Comparison of ENCODE assay signal across 8 mouse cellular contexts in genomic region chr7:120635821-120636220, GRCm38 (mm10). TPM values are rescaled to one million over a fixed set of nuclear protein-coding genes. Genes with fewer than 3 reads are reported as not detected.
A peak's percentile ranks its signal among the peaks of the same experiment; 100 is the strongest.
DNase-seq lines count a peak whose midpoint lies in the region; ATAC-seq lines count a peak whose summit lies in the region.

No protein-coding gene starts in this region.

- H3K4me3 ChIP-seq in heart, embryonic 11.5 days (ENCODE audit: low read depth, low read length), result peak overlapping the region; percentile 88
- H3K4me3 ChIP-seq in forebrain, embryonic 11.5 days (ENCODE audit: low read depth, low read length), result peak overlapping the region; percentile 94
- H3K4me3 ChIP-seq in limb, embryonic 10.5 days, result peak overlapping the region; percentile 86
- peak overlapping the region; percentile 78 for H3K4me3 ChIP-seq in neural tube, embryonic 13.5 days

- H3K9ac ChIP-seq in heart, embryonic 11.5 days (ENCODE audit: low read depth, low read length), result peak overlapping the region; percentile 97
- H3K9ac ChIP-seq in forebrain, embryonic 11.5 days (ENCODE audit: low read length), result peak overlapping the region; percentile 95
- peak overlapping the region; percentile 91 for H3K9ac ChIP-seq in neural tube, embryonic 13.5 days

- H3K36me3 ChIP-seq in heart, embryonic 11.5 days (ENCODE audit: control insufficient read depth, insufficient read depth, low read length), result peaks cover 7% of the 10 kb centered on the region
- H3K36me3 ChIP-seq in forebrain, embryonic 11.5 days (ENCODE audit: control insufficient read depth, insufficient read depth, low read length), result no peaks in the 10 kb centered on the region; the same call in 1 of the 2 replicates
- H3K36me3 ChIP-seq in limb, embryonic 10.5 days, result peaks cover 35% of the 10 kb centered on the region
- peaks cover 29% of the 10 kb centered on the region for H3K36me3 ChIP-seq in neural tube, embryonic 13.5 days

- peak overlapping the region; percentile 93 for H3K27ac ChIP-seq in heart, embryonic 11.5 days (ENCODE audit: low read depth, low read length)
- H3K27ac ChIP-seq in forebrain, embryonic 11.5 days (ENCODE audit: low read depth, low read length), result no peak overlapping the region; the same call in 1 of the 2 replicates
- H3K27ac ChIP-seq in limb, embryonic 10.5 days, result peak overlapping the region; percentile 92
- peak overlapping the region; percentile 91 for H3K27ac ChIP-seq in neural tube, embryonic 13.5 days (replicated peaks)

- H3K9me3 ChIP-seq in heart, embryonic 11.5 days (replicated peaks; ENCODE audit: control insufficient read depth, low read length), result no peaks in the 10 kb centered on the region
- H3K9me3 ChIP-seq in forebrain, embryonic 11.5 days (ENCODE audit: control insufficient read depth, low read length), result no peaks in the 10 kb centered on the region
- no peaks in the 10 kb centered on the region for H3K9me3 ChIP-seq in limb, embryonic 10.5 days (replicated peaks)
- no peaks in the 10 kb centered on the region for H3K9me3 ChIP-seq in neural tube, embryonic 13.5 days

- 0 out of 2 replicates have a peak, but pooled peaks cover 6% of the 10 kb centered on the region for H3K4me1 ChIP-seq in heart, embryonic 11.5 days (ENCODE audit: control insufficient read depth, insufficient read depth, low read length)
- H3K4me1 ChIP-seq in forebrain, embryonic 11.5 days (replicated peaks; ENCODE audit: control insufficient read depth, insufficient read depth, low read length), result no peaks in the 10 kb centered on the region; the same call in 1 of the 2 replicates
- peaks cover 14% of the 10 kb centered on the region for H3K4me1 ChIP-seq in limb, embryonic 10.5 days
- peaks cover 22% of the 10 kb centered on the region for H3K4me1 ChIP-seq in neural tube, embryonic 13.5 days (replicated peaks)

- H3K27me3 ChIP-seq in heart, embryonic 11.5 days (ENCODE audit: control insufficient read depth, insufficient read depth, low read length), result no peaks in the 10 kb centered on the region
- no peaks in the 10 kb centered on the region for H3K27me3 ChIP-seq in forebrain, embryonic 11.5 days (ENCODE audit: control insufficient read depth, insufficient read depth, low read length)
- H3K27me3 ChIP-seq in limb, embryonic 10.5 days (ENCODE audit: low read depth, poor library complexity, severe bottlenecking), result no peaks in the 10 kb centered on the region
- H3K27me3 ChIP-seq in neural tube, embryonic 13.5 days, result no peaks in the 10 kb centered on the region

- DNase-seq in heart, adult 9 months (ENCODE audit: low spot score in 2 of 2), result no peak
- peak; percentile 32 for DNase-seq in MEL-GATA-1-ER (ENCODE audit: extremely low read depth, low read depth)
- no peak for DNase-seq in forebrain, embryonic 11.5 days (ENCODE audit: low spot score)
- DNase-seq in limb, embryonic 10.5 days (ENCODE audit: low spot score), result no peak
- no peak for DNase-seq in ovary, postnatal 14 days (ENCODE audit: low spot score)
- no peak for DNase-seq in right cerebral cortex, adult 18-20 months

- 3% methylated on average over 11 of the region's 11 CpGs for whole genome bisulfite sequencing in heart, embryonic 11.5 days (ENCODE audit: insufficient replicate concordance)
- under 1% methylated on average over 11 of the region's 11 CpGs for WGBS in forebrain, embryonic 11.5 days
- 2% methylated on average over 11 of the region's 11 CpGs for WGBS in limb, embryonic 10.5 days
- WGBS in neural tube, embryonic 13.5 days, result under 1% methylated on average over 11 of the region's 11 CpGs

- no peak for ATAC-seq in heart, embryonic 11.5 days (replicated peaks; ENCODE audit: insufficient number of reproducible peaks, low FRiP score, low TSS enrichment)
- no peak for ATAC-seq in forebrain, embryonic 11.5 days (replicated peaks; ENCODE audit: low FRiP score)
- ATAC-seq in neural tube, embryonic 13.5 days (ENCODE audit: low read depth), result no peak

- peak overlapping the region; percentile 81 for H3K4me2 ChIP-seq in heart, embryonic 11.5 days
- peak overlapping the region; percentile 88 for H3K4me2 ChIP-seq in forebrain, embryonic 11.5 days (ENCODE audit: low read depth, low read length, severe bottlenecking)
- peak overlapping the region; percentile 82 for H3K4me2 ChIP-seq in neural tube, embryonic 13.5 days

RNA-seq across cellular contexts. Expression of gene Uqcrc2, which starts 0.8 kb away (rescaled TPM):
- 429 and 456 TPM in 2 replicates for polyA plus RNA-seq in heart, embryonic 11.5 days (2014; fragmentation: Nextera tagmentation; extraction: Ambion mirVana)
- 182 and 203 TPM in 2 replicates for polyA plus RNA-seq in forebrain, embryonic 11.5 days (2014; fragmentation: Nextera tagmentation; extraction: Ambion mirVana)
- polyA plus RNA-seq in limb, embryonic 10.5 days (2016; fragmentation: Nextera tagmentation; extraction: Ambion mirVana), result 187 and 190 TPM in 2 replicates
- 194 and 221 TPM in 2 replicates for polyA plus RNA-seq in neural tube, embryonic 13.5 days (2015; fragmentation: Nextera tagmentation; extraction: Ambion mirVana)

RNA-seq across cellular contexts. Expression of gene Pdzd9, which starts 34.3 kb away (rescaled TPM):
- 0.28 and 0.43 TPM in 2 replicates for polyA plus RNA-seq in heart, embryonic 11.5 days (2014; fragmentation: Nextera tagmentation; extraction: Ambion mirVana)
- 0.39 and 0.60 TPM in 2 replicates for polyA plus RNA-seq in forebrain, embryonic 11.5 days (2014; fragmentation: Nextera tagmentation; extraction: Ambion mirVana)
- 0.36 and 0.46 TPM in 2 replicates for polyA plus RNA-seq in limb, embryonic 10.5 days (2016; fragmentation: Nextera tagmentation; extraction: Ambion mirVana)
- 0.33 and 0.39 TPM in 2 replicates for polyA plus RNA-seq in neural tube, embryonic 13.5 days (2015; fragmentation: Nextera tagmentation; extraction: Ambion mirVana)

RNA-seq across cellular contexts. Expression of gene Mosmo, which starts 41.6 kb away (rescaled TPM):
- 12.5 and 17.8 TPM in 2 replicates for polyA plus RNA-seq in heart, embryonic 11.5 days (2014; fragmentation: Nextera tagmentation; extraction: Ambion mirVana)
- 14.1 and 16.6 TPM in 2 replicates for polyA plus RNA-seq in forebrain, embryonic 11.5 days (2014; fragmentation: Nextera tagmentation; extraction: Ambion mirVana)
- 13.5 and 13.9 TPM in 2 replicates for polyA plus RNA-seq in limb, embryonic 10.5 days (2016; fragmentation: Nextera tagmentation; extraction: Ambion mirVana)
- 13.8 and 17.6 TPM in 2 replicates for polyA plus RNA-seq in neural tube, embryonic 13.5 days (2015; fragmentation: Nextera tagmentation; extraction: Ambion mirVana)
